Mouse (Mus musculus) hindbrain, embryonic 13.5 days (tissue): ENCODE measurements around the gene Brf1. TPM values are rescaled to one million over a fixed set of nuclear protein-coding genes. Genes with fewer than 3 reads are reported as not detected.

ENCODE experiments used
- ATAC-seq: fragments of 200-750 bp; cut with Nextera tagmentation; 2 replicates; pipeline ENCODE4 v1.8.0; 2017; ENCODE audit warnings: moderate TSS enrichment; ENCODE audit not compliant: low FRiP score
- H3K27ac ChIP-seq: fragments of 300-500 bp; sonication (generic); 2 replicates; pipeline ENCODE4 v1.5.1; 2015; ENCODE audit warnings: inconsistent platforms, mild to moderate bottlenecking, moderate library complexity
- H3K27me3 ChIP-seq: fragments of 300-500 bp; sonication (generic); 2 replicates; pipeline ENCODE4 v1.6.1; 2015; ENCODE audit warnings: mild to moderate bottlenecking, inconsistent platforms
- H3K36me3 ChIP-seq: fragments of 300-500 bp; sonication (generic); 2 replicates; pipeline ENCODE4 v1.6.1; 2015; ENCODE audit warnings: mild to moderate bottlenecking, inconsistent platforms
- H3K4me1 ChIP-seq: fragments of 300-500 bp; sonication (generic); replicated peaks from 2 replicates; pipeline ENCODE4 v1.6.1; 2015; ENCODE audit warnings: inconsistent platforms
- H3K4me2 ChIP-seq: fragments of 300-500 bp; sonication (generic); 2 replicates; pipeline ENCODE4 v1.6.1; 2015; ENCODE audit warnings: inconsistent platforms, mild to moderate bottlenecking, moderate library complexity
- H3K4me3 ChIP-seq: fragments of 300-500 bp; sonication (generic); 2 replicates; pipeline ENCODE4 v1.5.1; 2015; ENCODE audit warnings: mild to moderate bottlenecking, inconsistent platforms
- H3K9ac ChIP-seq: fragments of 300-500 bp; sonication (generic); 2 replicates; pipeline ENCODE4 v1.6.1; 2015; ENCODE audit warnings: mild to moderate bottlenecking, inconsistent platforms
- H3K9me3 ChIP-seq: fragments of 300-500 bp; sonication (generic); 2 replicates; pipeline ENCODE4 v1.6.1; 2016; ENCODE audit warnings: inconsistent platforms
- WGBS: fragments of 180-500 bp; shearing (Covaris S2); methylation state at CpG from one replicate; pipeline ENCODE4 v1.1.7; 2015; 5-methylcytosine and 5-hydroxymethylcytosine counted together
- polyA plus RNA-seq: library from polyadenylated mRNA; unstranded; fragments of >200 nt; fragmentation: Nextera tagmentation; extraction: Ambion mirVana; gene quantifications from 2 replicates; pipeline ENCODE4 v1.2.1, GENCODE M21; 2015

Brf1 gene
- polyA plus RNA-seq, 1 experiment from 2014 or later = 58.3 TPM

- no peak for ATAC-seq
- Histone ChIP-seq H3K36me3 (no peaks in the 10 kb centered on the region; the same call in 1 of the 2 replicates), H3K27me3 (no peaks in the 10 kb centered on the region), H3K9ac (no peak overlapping the region), H3K27ac (no peak overlapping the region), H3K9me3 (no peaks in the 10 kb centered on the region), H3K4me2 (no peak overlapping the region), H3K4me1 (peaks cover 65% of the 10 kb centered on the region), H3K4me3 (no peak overlapping the region)
- WGBS = 88% methylated on average over 6 of the region's 6 CpGs
Observed at GRCm38 (mm10) chr12:113031441-113031840, 30.9 kb upstream of the Brf1 start.

- Histone ChIP-seq H3K9me3 (no peaks in the 10 kb centered on the region), H3K9ac (no peak overlapping the region), H3K4me3 (no peak overlapping the region), H3K27ac (no peak overlapping the region), H3K4me1 (peaks cover 65% of the 10 kb centered on the region), H3K4me2 (no peak overlapping the region), H3K36me3 (peaks cover 2% of the 10 kb centered on the region; the same call in 1 of the 2 replicates), H3K27me3 (no peaks in the 10 kb centered on the region)
- ATAC-seq = no peak
- WGBS = 91% methylated on average over 9 of the region's 9 CpGs
Observed at GRCm38 (mm10) chr12:113030993-113031392, 30.5 kb upstream of the Brf1 start.

GRCm38 (mm10) chr12:113030046-113030445, 29.5 kb upstream of the Brf1 start:
- Histone ChIP-seq H3K4me1 (peaks cover 65% of the 10 kb centered on the region), H3K4me3 (no peak overlapping the region), H3K27ac (no peak overlapping the region), H3K4me2 (no peak overlapping the region), H3K9ac (no peak overlapping the region), H3K9me3 (no peaks in the 10 kb centered on the region), H3K27me3 (no peaks in the 10 kb centered on the region), H3K36me3 (peaks cover 11% of the 10 kb centered on the region; the same call in 1 of the 2 replicates)
- WGBS = 79% methylated on average over 4 of the region's 4 CpGs
- no peak for ATAC-seq

- Histone ChIP-seq H3K4me2 (no peak overlapping the region), H3K4me1 (peaks cover 58% of the 10 kb centered on the region), H3K4me3 (no peak overlapping the region), H3K27ac (peak overlapping the region; percentile 72), H3K9me3 (no peaks in the 10 kb centered on the region), H3K9ac (0 out of 2 replicates have a peak overlapping the region, but pooled peaks have one; percentile 19), H3K36me3 (peaks cover 19% of the 10 kb centered on the region; the same call in 1 of the 2 replicates), H3K27me3 (no peaks in the 10 kb centered on the region)
- 51% methylated on average over 9 of the region's 9 CpGs for WGBS
- ATAC-seq = no peak
Observed at GRCm38 (mm10) chr12:113028898-113029297, 28.4 kb upstream of the Brf1 start.

GRCm38 (mm10) chr12:113028067-113028466, 27.6 kb upstream of the Brf1 start:
- H3K27ac ChIP-seq = peak overlapping the region; percentile 72
- H3K9ac ChIP-seq = no peak overlapping the region
- H3K4me1 ChIP-seq = peaks cover 50% of the 10 kb centered on the region
- no peaks in the 10 kb centered on the region for H3K27me3 ChIP-seq
- no peaks in the 10 kb centered on the region for H3K9me3 ChIP-seq
- H3K36me3 ChIP-seq = peaks cover 23% of the 10 kb centered on the region
- WGBS = 36% methylated on average over 5 of the region's 5 CpGs
- no peak overlapping the region for H3K4me3 ChIP-seq
- 0 out of 2 replicates have a peak, but pooled peaks have one; percentile 17 for ATAC-seq
- H3K4me2 ChIP-seq = no peak overlapping the region

GRCm38 (mm10) chr12:113027495-113027894, 27.0 kb upstream of the Brf1 start:
- no peaks in the 10 kb centered on the region for H3K27me3 ChIP-seq
- ATAC-seq = no peak
- peaks cover 25% of the 10 kb centered on the region for H3K36me3 ChIP-seq
- peaks cover 45% of the 10 kb centered on the region for H3K4me1 ChIP-seq
- H3K9me3 ChIP-seq = no peaks in the 10 kb centered on the region
- no peak overlapping the region for H3K9ac ChIP-seq
- H3K4me2 ChIP-seq = no peak overlapping the region
- H3K27ac ChIP-seq = peak overlapping the region; percentile 72
- H3K4me3 ChIP-seq = no peak overlapping the region
- WGBS = 84% methylated on average over 2 of the region's 2 CpGs

GRCm38 (mm10) chr12:113026557-113026956, 26.1 kb upstream of the Brf1 start:
- WGBS = 93% methylated on average over 1 of the region's 1 CpGs
- Histone ChIP-seq H3K9ac (no peak overlapping the region), H3K4me1 (peaks cover 38% of the 10 kb centered on the region), H3K9me3 (no peaks in the 10 kb centered on the region), H3K27ac (no peak overlapping the region), H3K36me3 (peaks cover 26% of the 10 kb centered on the region), H3K27me3 (no peaks in the 10 kb centered on the region), H3K4me2 (no peak overlapping the region), H3K4me3 (no peak overlapping the region)
- no peak for ATAC-seq

- Histone ChIP-seq H3K36me3 (peaks cover 40% of the 10 kb centered on the region), H3K9ac (no peak overlapping the region), H3K27ac (no peak overlapping the region), H3K27me3 (no peaks in the 10 kb centered on the region), H3K4me2 (no peak overlapping the region), H3K4me3 (no peak overlapping the region), H3K9me3 (no peaks in the 10 kb centered on the region), H3K4me1 (peaks cover 23% of the 10 kb centered on the region)
- no peak for ATAC-seq
- 87% methylated on average over 4 of the region's 4 CpGs for WGBS
Observed at GRCm38 (mm10) chr12:113023082-113023481, 22.6 kb upstream of the Brf1 start.

- no peaks in the 10 kb centered on the region for H3K9me3 ChIP-seq
- ATAC-seq = no peak
- peaks cover 28% of the 10 kb centered on the region for H3K4me1 ChIP-seq
- H3K27me3 ChIP-seq = no peaks in the 10 kb centered on the region
- H3K27ac ChIP-seq = no peak overlapping the region
- no peak overlapping the region for H3K4me2 ChIP-seq
- H3K36me3 ChIP-seq = peaks cover 40% of the 10 kb centered on the region
- H3K9ac ChIP-seq = no peak overlapping the region
- no peak overlapping the region for H3K4me3 ChIP-seq
Observed at GRCm38 (mm10) chr12:113021488-113021887, 21.0 kb upstream of the Brf1 start.

- no peaks in the 10 kb centered on the region for H3K9me3 ChIP-seq
- no peak overlapping the region for H3K4me2 ChIP-seq
- H3K27me3 ChIP-seq = no peaks in the 10 kb centered on the region
- no peak for ATAC-seq
- WGBS = 83% methylated on average over 4 of the region's 4 CpGs
- peaks cover 21% of the 10 kb centered on the region for H3K36me3 ChIP-seq
- no peak overlapping the region for H3K9ac ChIP-seq
- peaks cover 40% of the 10 kb centered on the region for H3K4me1 ChIP-seq
- H3K27ac ChIP-seq = no peak overlapping the region
- no peak overlapping the region for H3K4me3 ChIP-seq
Observed at GRCm38 (mm10) chr12:113018763-113019162, 18.3 kb upstream of the Brf1 start.

- no peaks in the 10 kb centered on the region for H3K27me3 ChIP-seq
- H3K9me3 ChIP-seq = no peaks in the 10 kb centered on the region
- H3K4me2 ChIP-seq = peak overlapping the region; percentile 15; the same call in 1 of the 2 replicates
- WGBS = 81% methylated on average over 9 of the region's 9 CpGs
- H3K4me3 ChIP-seq = no peak overlapping the region
- H3K36me3 ChIP-seq = peaks cover 15% of the 10 kb centered on the region
- H3K9ac ChIP-seq = peak overlapping the region; percentile 51; the same call in 1 of the 2 replicates
- ATAC-seq = no peak
- H3K4me1 ChIP-seq = peaks cover 52% of the 10 kb centered on the region
- H3K27ac ChIP-seq = no peak overlapping the region
Observed at GRCm38 (mm10) chr12:113017429-113017984, 17.0 kb upstream of the Brf1 start.

- WGBS = 80% methylated on average over 8 of the region's 8 CpGs
- Histone ChIP-seq H3K27ac (no peak overlapping the region), H3K4me3 (no peak overlapping the region), H3K36me3 (peaks cover 15% of the 10 kb centered on the region), H3K9ac (peak overlapping the region; percentile 98), H3K4me2 (peak overlapping the region; percentile 89), H3K27me3 (no peaks in the 10 kb centered on the region), H3K9me3 (no peaks in the 10 kb centered on the region), H3K4me1 (peaks cover 53% of the 10 kb centered on the region)
- ATAC-seq = no peak
Observed at GRCm38 (mm10) chr12:113016976-113017375, 16.5 kb upstream of the Brf1 start.

GRCm38 (mm10) chr12:113015956-113016355, 15.5 kb upstream of the Brf1 start:
- Histone ChIP-seq H3K36me3 (peaks cover 10% of the 10 kb centered on the region), H3K4me3 (peak overlapping the region; percentile 95), H3K27ac (no peak overlapping the region), H3K9ac (peak overlapping the region; percentile 98), H3K4me2 (peak overlapping the region; percentile 89), H3K4me1 (peaks cover 53% of the 10 kb centered on the region), H3K9me3 (no peaks in the 10 kb centered on the region), H3K27me3 (no peaks in the 10 kb centered on the region)
- ATAC-seq = no peak
- 84% methylated on average over 4 of the region's 4 CpGs for WGBS
